12 mouse cellular contexts compared by ENCODE assay signal in the genomic region with DNA sequence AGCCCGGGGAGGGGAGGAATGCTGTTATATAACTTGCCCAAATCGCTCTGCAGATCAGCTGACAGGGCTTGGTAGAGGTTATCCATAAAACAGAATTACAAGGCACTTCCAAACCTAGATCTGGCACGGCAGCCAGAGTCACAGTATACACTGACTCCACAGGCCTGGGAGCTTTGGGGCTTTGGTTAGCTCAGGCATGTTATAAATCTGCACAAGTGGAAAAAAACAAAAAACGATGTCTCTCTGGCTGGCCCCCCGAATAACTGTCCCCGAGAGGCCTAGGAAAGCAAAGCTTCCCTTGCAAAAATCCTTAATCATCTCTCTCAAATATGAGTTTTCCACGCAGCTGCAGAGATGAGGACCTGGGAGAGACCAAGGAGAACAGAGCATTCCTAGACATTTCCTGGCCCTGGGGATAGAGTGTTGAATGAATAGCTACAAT.
DNase-seq lines count a peak whose midpoint lies in the region; ATAC-seq and TF ChIP-seq lines count a peak whose summit lies in the region.
"Had no signal": no experiment of that assay in that cellular context is flagged by ENCODE, and none has a peak within 500 bp of the region (broad histone marks: within the 10 kb centered on the region; RNA-seq: fewer than 3 reads in every experiment).

No protein-coding gene starts in this region.

- H3K27ac ChIP-seq in kidney, embryonic 16.5 days (ENCODE audit: low read length) = 0 out of 2 replicates have a peak overlapping the region, but pooled peaks have one; percentile 58
- H3K27ac ChIP-seq in kidney, adult 2 months (ENCODE audit: insufficient read depth, low read depth, low read length) = no peak overlapping the region
- H3K27ac ChIP-seq in embryonic facial prominence, embryonic 14.5 days (replicated peaks; ENCODE audit: low read depth, low read length) = peak overlapping the region; percentile 84
- H3K27ac ChIP-seq in neural tube, embryonic 15.5 days (replicated peaks) = peak overlapping the region; percentile 37; the same call in 1 of the 2 replicates
- H3K27ac ChIP-seq: hindbrain, postnatal 0 days; midbrain, embryonic 15.5 days had no signal

- H3K27me3 ChIP-seq in kidney, embryonic 16.5 days (ENCODE audit: insufficient read depth, low read length) = no peaks in the 10 kb centered on the region
- H3K27me3 ChIP-seq in kidney, adult 2 months (replicated peaks; ENCODE audit: control insufficient read depth, insufficient read depth, low read length) = no peaks in the 10 kb centered on the region
- no peaks in the 10 kb centered on the region for H3K27me3 ChIP-seq in embryonic facial prominence, embryonic 14.5 days (replicated peaks; ENCODE audit: control insufficient read depth, insufficient read depth, low read length)
- no peaks in the 10 kb centered on the region for H3K27me3 ChIP-seq in neural tube, embryonic 15.5 days (replicated peaks)
- H3K27me3 ChIP-seq: midbrain, embryonic 15.5 days had no signal

- H3K9ac ChIP-seq in kidney, embryonic 16.5 days (replicated peaks; ENCODE audit: low read length) = no peak overlapping the region
- no peak overlapping the region for H3K9ac ChIP-seq in embryonic facial prominence, embryonic 14.5 days (ENCODE audit: low read depth, low read length)
- no peak overlapping the region for H3K9ac ChIP-seq in neural tube, embryonic 15.5 days (replicated peaks)
- H3K9ac ChIP-seq: midbrain, embryonic 15.5 days had no signal

- no peak overlapping the region for H3K4me2 ChIP-seq in kidney, embryonic 16.5 days (replicated peaks; ENCODE audit: low read depth, low read length)
- no peak overlapping the region; the same call in 1 of the 2 replicates for H3K4me2 ChIP-seq in embryonic facial prominence, embryonic 14.5 days (ENCODE audit: low read depth, low read length)
- H3K4me2 ChIP-seq in neural tube, embryonic 15.5 days = no peak overlapping the region
- H3K4me2 ChIP-seq: midbrain, embryonic 15.5 days had no signal

- no peak for DNase-seq in kidney, adult 2 months
- peak; percentile 88 for DNase-seq in embryonic facial prominence, embryonic 14.5 days (ENCODE audit: low spot score)
- DNase-seq in gastrocnemius, postnatal 25 days = peak; percentile 79
- DNase-seq in thymus, adult 18-20 months = no peak
- no peak for DNase-seq in embryo, embryonic 10 days (ENCODE audit: low spot score)
- no peak for DNase-seq in thymus, postnatal 25 days
- DNase-seq: cerebellum, adult 8-10 months; lung, adult 2 months had no signal

- no peaks in the 10 kb centered on the region for H3K9me3 ChIP-seq in kidney, embryonic 16.5 days (ENCODE audit: low read length)
- H3K9me3 ChIP-seq in embryonic facial prominence, embryonic 14.5 days (ENCODE audit: control insufficient read depth, low read length) = no peaks in the 10 kb centered on the region
- no peaks in the 10 kb centered on the region for H3K9me3 ChIP-seq in neural tube, embryonic 15.5 days (replicated peaks)
- H3K9me3 ChIP-seq: midbrain, embryonic 15.5 days had no signal

- no peak for TF ChIP-seq CTCF in kidney, adult 2 months (conservative IDR thresholded peaks at IDR 0.05; ENCODE audit: insufficient read depth, insufficient read length, low read depth, low read length)

- TF ChIP-seq POLR2A in kidney, adult 2 months (IDR thresholded peaks at IDR 0.05; ENCODE audit: low read depth, low read length) = no peak

- H3K4me3 ChIP-seq in kidney, embryonic 16.5 days (ENCODE audit: low read length) = no peak overlapping the region
- no peak overlapping the region for H3K4me3 ChIP-seq in kidney, adult 2 months (ENCODE audit: insufficient read depth, low read depth, low read length)
- no peak overlapping the region for H3K4me3 ChIP-seq in embryonic facial prominence, embryonic 14.5 days (ENCODE audit: low read depth, low read length)
- no peak overlapping the region for H3K4me3 ChIP-seq in neural tube, embryonic 15.5 days (replicated peaks)
- H3K4me3 ChIP-seq: midbrain, embryonic 15.5 days had no signal

- H3K36me3 ChIP-seq in kidney, embryonic 16.5 days (ENCODE audit: insufficient read depth, low read length) = no peaks in the 10 kb centered on the region
- H3K36me3 ChIP-seq in kidney, adult 2 months (ENCODE audit: control insufficient read depth, insufficient read depth, low read length) = no peaks in the 10 kb centered on the region
- H3K36me3 ChIP-seq in embryonic facial prominence, embryonic 14.5 days (ENCODE audit: control insufficient read depth, insufficient read depth, low read length) = no peaks in the 10 kb centered on the region
- no peaks in the 10 kb centered on the region for H3K36me3 ChIP-seq in neural tube, embryonic 15.5 days
- H3K36me3 ChIP-seq: midbrain, embryonic 15.5 days had no signal

- H3K4me1 ChIP-seq in kidney, embryonic 16.5 days (ENCODE audit: insufficient read depth, low read length) = peaks cover 31% of the 10 kb centered on the region
- peaks cover 8% of the 10 kb centered on the region; the same call in 1 of the 2 replicates for H3K4me1 ChIP-seq in kidney, adult 2 months (ENCODE audit: control insufficient read depth, insufficient read depth, low read length)
- H3K4me1 ChIP-seq in embryonic facial prominence, embryonic 14.5 days (ENCODE audit: control insufficient read depth, insufficient read depth, low read length) = peaks cover 41% of the 10 kb centered on the region
- peaks cover 20% of the 10 kb centered on the region for H3K4me1 ChIP-seq in neural tube, embryonic 15.5 days

- no peak for ATAC-seq in kidney, embryonic 16.5 days (ENCODE audit: low FRiP score, low TSS enrichment)
- peak; percentile 59; the same call in 1 of the 2 replicates for ATAC-seq in embryonic facial prominence, embryonic 14.5 days (ENCODE audit: low read depth)
- peak; percentile 36; the same call in 1 of the 2 replicates for ATAC-seq in neural tube, embryonic 15.5 days (ENCODE audit: low FRiP score)
- ATAC-seq: hindbrain, postnatal 0 days; midbrain, embryonic 15.5 days had no signal

- 50% methylated on average over 7 of the region's 7 CpGs for WGBS in kidney, embryonic 16.5 days
- WGBS in kidney, adult 2 months = 64% methylated on average over 7 of the region's 7 CpGs
- 29% methylated on average over 7 of the region's 7 CpGs for WGBS in embryonic facial prominence, embryonic 14.5 days
- WGBS in neural tube, embryonic 15.5 days = 50% methylated on average over 7 of the region's 7 CpGs

Comparison
In these comparisons a context has a peak if more than half of its experiments do, and no peak if none do; other contexts are left out.
1. DNase-seq: peak in embryonic facial prominence, embryonic 14.5 days (single experiment) and gastrocnemius, postnatal 25 days (single experiment); none in kidney, adult 2 months (single experiment), thymus, adult 18-20 months (0 of 2), embryo, embryonic 10 days (single experiment) and thymus, postnatal 25 days (single experiment).